Mouse (Mus musculus) CH12.LX (cell line): ENCODE data around the gene Arhgef33. TPM values are rescaled to one million over a fixed set of nuclear protein-coding genes. Genes with fewer than 3 reads are reported as not detected.
A peak's percentile ranks its signal among the peaks of the same experiment; 100 is the strongest.

ENCODE experiments used
- DNase-seq: peaks from one replicate; pipeline ENCODE4 v3.0.0-alpha.2; 2013; ENCODE audit errors: extremely low read depth
- H3K27ac ChIP-seq: 2 replicates; pipeline ENCODE4 v1.5.1; 2012; ENCODE audit warnings: low read depth, mild to moderate bottlenecking, control low read depth, moderate library complexity; ENCODE audit not compliant: insufficient read depth
- H3K27me3 ChIP-seq: replicated peaks from 2 replicates; pipeline ENCODE3; 2012; ENCODE audit warnings: inconsistent platforms
- H3K36me3 ChIP-seq, 2 experiments: replicated peaks in 1 of 2; 2 replicates each; pipeline versions ENCODE3 to v1.6.1; 2012; ENCODE audit warnings: inconsistent platforms in 1 of 2, low read length in 1 of 2, mild to moderate bottlenecking in 1 of 2, mixed read lengths in 1 of 2, moderate library complexity in 1 of 2; ENCODE audit not compliant: control insufficient read depth in 1 of 2, insufficient read depth in 1 of 2
- H3K4me1 ChIP-seq, 2 experiments: 2 replicates each; pipeline ENCODE4 v1.6.1; 2012; ENCODE audit warnings: inconsistent platforms in 1 of 2, moderate library complexity in 1 of 2; ENCODE audit not compliant: insufficient read depth in 2 of 2, control insufficient read depth in 1 of 2
- H3K4me2 ChIP-seq: 2 replicates; pipeline ENCODE4 v1.6.1; 2012; ENCODE audit warnings: low read depth, mild to moderate bottlenecking, control low read depth; ENCODE audit not compliant: poor library complexity, insufficient read depth, severe bottlenecking
- H3K4me3 ChIP-seq, 3 experiments: fragments of 150-350 bp in 1 of 3; sonication (generic) in 1 of 3; replicated peaks in 1 of 3; 2 replicates each; pipeline versions ENCODE3 to v1.5.1; 2011 to 2012; ENCODE audit warnings: low read depth in 2 of 3, low read length in 2 of 3, mild to moderate bottlenecking in 2 of 3, moderate library complexity in 2 of 3, control low read depth in 1 of 3, improper control_type of control experiment in 1 of 3, inconsistent platforms in 1 of 3, mixed read lengths in 1 of 3; ENCODE audit not compliant: poor library complexity in 1 of 3
- H3K79me2 ChIP-seq: replicated peaks from 2 replicates; pipeline ENCODE4 v1.6.1; 2012; ENCODE audit warnings: mild to moderate bottlenecking, moderate library complexity; ENCODE audit not compliant: control insufficient read depth, poor library complexity, insufficient read depth, severe bottlenecking; ENCODE audit errors: extremely low read depth
- H3K9ac ChIP-seq: 2 replicates; pipeline ENCODE4 v1.6.1; 2012; ENCODE audit warnings: low read depth, mild to moderate bottlenecking, control low read depth, moderate library complexity; ENCODE audit not compliant: insufficient read depth
- H3K9me3 ChIP-seq: replicated peaks from 2 replicates; pipeline ENCODE3; 2012; ENCODE audit warnings: low read length, inconsistent platforms, mixed read lengths
- BHLHE40 ChIP-seq: IDR thresholded peaks from 2 replicates; pipeline ENCODE4 v1.6.1; 2011; ENCODE audit warnings: mild to moderate bottlenecking, low read depth, low read length, improper control_type of control experiment
- CHD1 ChIP-seq: IDR thresholded peaks from 2 replicates; pipeline ENCODE4 v1.6.1; 2012; ENCODE audit warnings: low read depth, low read length, improper control_type of control experiment, inconsistent platforms
- CTCF ChIP-seq, 2 experiments: IDR thresholded peaks in 1 of 2; conservative IDR thresholded peaks in 1 of 2; 2 replicates each; pipeline ENCODE4 v1.5.1; 2011 to 2012; ENCODE audit warnings: low read depth in 2 of 2, low read length in 2 of 2, improper control_type of control experiment in 1 of 2, inconsistent platforms in 1 of 2, mild to moderate bottlenecking in 1 of 2, moderate library complexity in 1 of 2
- ELF1 ChIP-seq: IDR thresholded peaks from 2 replicates; pipeline ENCODE4 v1.6.1; 2014; ENCODE audit warnings: low read depth, mild to moderate bottlenecking, inconsistent platforms, low read length, improper control_type of control experiment
- EP300 ChIP-seq: IDR thresholded peaks from 2 replicates; pipeline ENCODE4 v1.6.1; 2011; ENCODE audit warnings: low read length, improper control_type of control experiment
- HCFC1 ChIP-seq: IDR thresholded peaks from 2 replicates; pipeline ENCODE4 v1.6.1; 2012; ENCODE audit warnings: low read depth, mild to moderate bottlenecking, inconsistent platforms, low read length, improper control_type of control experiment
- IRF4 ChIP-seq: IDR thresholded peaks from 2 replicates; pipeline ENCODE4 v1.6.1; 2014; ENCODE audit warnings: low read depth, mild to moderate bottlenecking, inconsistent platforms, low read length, improper control_type of control experiment
- JUN ChIP-seq: IDR thresholded peaks from 2 replicates; pipeline ENCODE4 v1.6.1; 2011; ENCODE audit warnings: low read depth, mild to moderate bottlenecking, low read length, improper control_type of control experiment, moderate library complexity; ENCODE audit not compliant: insufficient read depth
- MAFK ChIP-seq: IDR thresholded peaks from 2 replicates; pipeline ENCODE4 v1.6.1; 2011; ENCODE audit warnings: low read length, improper control_type of control experiment; ENCODE audit not compliant: insufficient replicate concordance
- MEF2A ChIP-seq: IDR thresholded peaks from 2 replicates; pipeline ENCODE4 v1.6.1; 2014; ENCODE audit warnings: low read depth, mild to moderate bottlenecking, inconsistent platforms, low read length, improper control_type of control experiment, borderline replicate concordance
- MXI1 ChIP-seq: IDR thresholded peaks from 2 replicates; pipeline ENCODE4 v1.6.1; 2011; ENCODE audit warnings: mild to moderate bottlenecking, low read depth, low read length, improper control_type of control experiment
- MYC ChIP-seq: IDR thresholded peaks from 2 replicates; pipeline ENCODE4 v1.6.1; 2011; ENCODE audit warnings: low read depth, mild to moderate bottlenecking, improper control_type of control experiment, low read length
- SIN3A ChIP-seq: IDR thresholded peaks from 2 replicates; pipeline ENCODE4 v1.6.1; 2012; ENCODE audit warnings: low read length, improper control_type of control experiment, inconsistent platforms
- USF1 ChIP-seq: IDR thresholded peaks from 2 replicates; pipeline ENCODE4 v1.6.1; 2014; ENCODE audit warnings: low read depth, mild to moderate bottlenecking, inconsistent platforms, low read length, improper control_type of control experiment
- ZKSCAN1 ChIP-seq: IDR thresholded peaks from 2 replicates; pipeline ENCODE4 v1.6.1; 2012; ENCODE audit warnings: low read depth, inconsistent platforms, low read length, improper control_type of control experiment, borderline replicate concordance
- dilution Hi-C: fragments of 300-500 bp; cut with MboI; formaldehyde crosslinking; loops from 2 replicates; pipeline ENCODE4 v1.14.3; 2020; ENCODE audit warnings: low sequenced_read_pairs; ENCODE audit not compliant: extremely low pct_unique_long_range_greater_than_20kb, extremely low pct_ligation_motif_present
- in situ Hi-C: fragments of 300-500 bp; cut with MboI; formaldehyde crosslinking; loops from 3 replicates; pipeline ENCODE4 v1.14.3; 2019; ENCODE audit warnings: low sequenced_read_pairs, low pct_ligation_motif_present, low pct_unique_long_range_greater_than_20kb, mixed read lengths
- polyA plus RNA-seq: library from polyadenylated mRNA; unstranded; fragments of >175 nt; gene quantifications from 2 replicates; pipeline ENCODE4 v1.2.1, GENCODE M21; 2012; ENCODE audit warnings: low read depth; ENCODE audit not compliant: insufficient read length
- total RNA-seq, 2 experiments: library from RNA; depleted of rRNA; stranded (reverse); fragments of 300-350 nt in 1 of 2; fragments of >200 nt in 1 of 2; gene quantifications; 2 replicates each; pipeline ENCODE4 v1.2.3; 2012 to 2014

Arhgef33 gene
- total and polyA plus RNA-seq, 3 experiments: 0.55 TPM; not detected in 2

GRCm38 (mm10) chr17:80284446-80284845 is 22.8 kb upstream of the Arhgef33 start:
- no peak for TF ChIP-seq SIN3A
- TF ChIP-seq USF1: no peak
- no peak for TF ChIP-seq CTCF (conservative IDR thresholded peaks at IDR 0.05 in 1 of 2, IDR thresholded peaks at IDR 0.05 in 1 of 2; ENCODE audit: low read depth in 2 of 2, low read length in 2 of 2)
- TF ChIP-seq MEF2A: no peak
- no peak for TF ChIP-seq HCFC1
- no peak for TF ChIP-seq MYC
- TF ChIP-seq MAFK: no peak

GRCm38 (mm10) chr17:80288012-80288411 is 19.2 kb upstream of the Arhgef33 start:
- H3K4me3 ChIP-seq: peak overlapping the region; percentile 91 to 94 (median 92)
- in situ Hi-C loops: loop anchor here (25.0 kb wide), 1 partner anchor 274 kb away; no protein-coding TSS in a partner anchor

More at GRCm38 (mm10) chr17:80284446-80284845, 22.8 kb upstream of the Arhgef33 start:
- no peak overlapping the region for H3K9ac ChIP-seq
- H3K4me1 ChIP-seq: peaks cover 3 to 27% of the 10 kb centered on the region in 2 experiments; a peak in 3 of 4 replicates
- dilution Hi-C loops (no loop called here), in situ Hi-C loops (loop anchor here (25.0 kb wide), 1 partner anchor 278 kb away; no protein-coding TSS in a partner anchor)
- H3K9me3 ChIP-seq: no peaks in the 10 kb centered on the region
- H3K4me2 ChIP-seq: no peak overlapping the region
- peaks cover 36% of the 10 kb centered on the region for H3K79me2 ChIP-seq
- no peak overlapping the region for H3K27ac ChIP-seq
- H3K27me3 ChIP-seq: no peaks in the 10 kb centered on the region
- DNase-seq: no peak
- H3K4me3 ChIP-seq: no peak overlapping the region
- peaks cover 17 to 42% of the 10 kb centered on the region in 2 experiments for H3K36me3 ChIP-seq

DNA sequence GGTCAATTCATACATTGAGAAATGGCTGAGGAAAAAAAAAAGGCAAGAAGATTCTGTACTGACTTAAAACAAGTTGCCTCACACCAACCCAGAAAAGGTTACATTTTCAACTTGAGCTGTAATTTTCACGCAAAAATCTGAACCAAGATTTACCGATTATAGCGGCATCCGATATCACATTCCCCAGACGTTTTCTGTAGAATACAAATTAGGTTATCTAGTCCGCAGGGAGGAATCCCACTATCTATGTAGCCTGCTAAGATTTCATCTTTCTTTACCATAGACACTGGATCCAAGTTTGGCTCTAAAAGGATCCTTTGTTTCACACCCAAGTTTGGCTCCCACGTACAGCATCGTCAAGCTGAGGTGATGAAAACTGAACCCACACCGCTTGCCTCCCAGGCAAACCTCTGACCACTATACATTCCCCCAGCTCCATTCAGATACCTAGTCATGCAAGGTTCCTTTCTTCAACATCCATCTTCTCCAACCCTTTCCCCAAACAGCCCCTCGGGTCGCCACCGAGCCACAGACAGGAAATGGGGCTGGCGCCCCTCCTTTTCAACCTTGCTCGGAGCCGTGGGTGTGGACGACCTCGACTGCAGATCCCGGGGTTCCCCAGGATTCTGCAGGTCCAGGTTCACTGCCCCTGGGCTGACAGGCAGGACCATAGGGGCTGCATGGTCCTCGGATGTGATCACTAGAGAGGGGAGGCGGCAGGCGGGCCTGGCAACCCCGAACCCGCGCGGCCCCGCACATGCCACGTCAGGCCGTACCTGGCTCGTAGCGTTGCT is 17.7 kb upstream of the Arhgef33 start:
- H3K36me3 ChIP-seq: peaks cover 0 to 3% of the 10 kb centered on the region in 2 experiments
- peak overlapping the region; percentile 98 for H3K4me2 ChIP-seq
- no peaks in the 10 kb centered on the region for H3K27me3 ChIP-seq
- H3K4me1 ChIP-seq: peaks cover 3 to 7% of the 10 kb centered on the region in 2 experiments; a peak in 3 of 4 replicates
- dilution Hi-C loops: no loop called here
- peak overlapping the region; percentile 54 for H3K27ac ChIP-seq
- H3K9me3 ChIP-seq: no peaks in the 10 kb centered on the region
- H3K4me3 ChIP-seq: peak overlapping the region; percentile 91 to 94 (median 92)
- TF ChIP-seq EP300: no peak
- TF ChIP-seq MXI1: 0 out of 2 replicates have a peak, but pooled peaks have one; percentile 1
- no peak; the same call in 1 of the 2 replicates for TF ChIP-seq CHD1
- no peak for TF ChIP-seq ZKSCAN1
- no peak for TF ChIP-seq MYC
- TF ChIP-seq CTCF (conservative IDR thresholded peaks at IDR 0.05 in 1 of 2, IDR thresholded peaks at IDR 0.05 in 1 of 2; ENCODE audit: low read depth in 2 of 2, low read length in 2 of 2): no peak
- in situ Hi-C loops: loop anchor here (25.0 kb wide), 1 partner anchor 273 kb away; no protein-coding TSS in a partner anchor
- no peak for DNase-seq
- peak overlapping the region; percentile 63 for H3K9ac ChIP-seq
- H3K79me2 ChIP-seq: peaks cover 23% of the 10 kb centered on the region

More at GRCm38 (mm10) chr17:80288012-80288411, 19.2 kb upstream of the Arhgef33 start:
- H3K4me2 ChIP-seq: peak overlapping the region; percentile 98
- H3K27ac ChIP-seq: peak overlapping the region; percentile 75
- no peaks in the 10 kb centered on the region for H3K27me3 ChIP-seq
- peaks cover 29% of the 10 kb centered on the region for H3K79me2 ChIP-seq
- DNase-seq: peak; percentile 48
- peaks cover 3 to 21% of the 10 kb centered on the region in 2 experiments; a peak in 3 of 4 replicates for H3K4me1 ChIP-seq
- no peaks in the 10 kb centered on the region for H3K9me3 ChIP-seq
- dilution Hi-C loops: no loop called here
- H3K36me3 ChIP-seq: peaks cover 0 to 15% of the 10 kb centered on the region in 2 experiments
- peak overlapping the region; percentile 63; the same call in 1 of the 2 replicates for H3K9ac ChIP-seq
- TF ChIP-seq ELF1: peak; percentile 49; the same call in 1 of the 2 replicates
- no peak for TF ChIP-seq BHLHE40
- peak; percentile 69; the same call in 1 of the 2 replicates for TF ChIP-seq SIN3A
- TF ChIP-seq IRF4: peak; percentile 32; the same call in 1 of the 2 replicates
- no peak for TF ChIP-seq JUN
